Mouse (Mus musculus): Measurements from ENCODE around the gene Pbx1. TPM values are rescaled to one million over a fixed set of nuclear protein-coding genes. Genes with fewer than 3 reads are reported as not detected.
"Not testable (repeated sequence)": the region's sequence is repeated elsewhere in the genome, so short reads cannot be mapped to it uniquely, and the experiment has no call there.

Pbx1 gene
- 5.6 and 6.1 TPM in 2 replicates for total RNA-seq (2015; ENCODE audit: low replicate concordance)
- total RNA-seq (2017; ENCODE audit: low replicate concordance): 3.2 and 5.2 TPM in 2 replicates

GRCm38 (mm10) chr1:168432232-168432280 lies at the start of gene Pbx1:
Gene Pbx1 (minus strand): TSS chr1:168432270.
- not testable (repeated sequence) for ATAC-seq (replicated peaks; ENCODE audit: low FRiP score, poor library complexity, severe bottlenecking)

GRCm38 (mm10) chr1:168479626-168480025 lies 47.6 kb upstream of the Pbx1 start:
- ATAC-seq (replicated peaks; ENCODE audit: low FRiP score, poor library complexity, severe bottlenecking): no peak

- no peak for ATAC-seq (replicated peaks; ENCODE audit: low FRiP score, poor library complexity, severe bottlenecking)
Measured at GRCm38 (mm10) chr1:168478829-168479228, 46.8 kb upstream of the Pbx1 start.

GRCm38 (mm10) chr1:168476917-168477316 lies 44.8 kb upstream of the Pbx1 start:
- ATAC-seq (replicated peaks; ENCODE audit: low FRiP score, poor library complexity, severe bottlenecking): no peak

- ATAC-seq (replicated peaks; ENCODE audit: low FRiP score, poor library complexity, severe bottlenecking): no peak
Measured at GRCm38 (mm10) chr1:168476216-168476897, 44.3 kb upstream of the Pbx1 start.

- no peak for ATAC-seq (replicated peaks; ENCODE audit: low FRiP score, poor library complexity, severe bottlenecking)
Measured at GRCm38 (mm10) chr1:168475579-168476208, 43.6 kb upstream of the Pbx1 start.

GRCm38 (mm10) chr1:168473255-168474069 lies 41.4 kb upstream of the Pbx1 start:
- no peak for ATAC-seq (replicated peaks; ENCODE audit: low FRiP score, poor library complexity, severe bottlenecking)

- no peak for ATAC-seq (replicated peaks; ENCODE audit: low FRiP score, poor library complexity, severe bottlenecking)
Measured at GRCm38 (mm10) chr1:168472545-168473254, 40.6 kb upstream of the Pbx1 start.

- no peak for ATAC-seq (replicated peaks; ENCODE audit: low FRiP score, poor library complexity, severe bottlenecking)
Measured at GRCm38 (mm10) chr1:168459426-168459825, 27.4 kb upstream of the Pbx1 start.

GRCm38 (mm10) chr1:168457191-168457747 lies 25.2 kb upstream of the Pbx1 start:
- no peak for ATAC-seq (replicated peaks; ENCODE audit: low FRiP score, poor library complexity, severe bottlenecking)

- no peak for ATAC-seq (replicated peaks; ENCODE audit: low FRiP score, poor library complexity, severe bottlenecking)
Measured at GRCm38 (mm10) chr1:168455178-168455577, 23.1 kb upstream of the Pbx1 start.

- no peak for ATAC-seq (replicated peaks; ENCODE audit: low FRiP score, poor library complexity, severe bottlenecking)
Measured at GRCm38 (mm10) chr1:168433671-168434070, 1.6 kb upstream of the Pbx1 start.

- ATAC-seq (replicated peaks; ENCODE audit: low FRiP score, poor library complexity, severe bottlenecking): peak; percentile 100
Measured at GRCm38 (mm10) chr1:168432281-168432725, 233 bp upstream of the Pbx1 start.

- ATAC-seq (replicated peaks; ENCODE audit: low FRiP score, poor library complexity, severe bottlenecking): no peak
Measured at GRCm38 (mm10) chr1:168431711-168432231, 299 bp downstream of the Pbx1 start.

GRCm38 (mm10) chr1:168430868-168431710 lies 981 bp downstream of the Pbx1 start:
- no peak for ATAC-seq (replicated peaks; ENCODE audit: low FRiP score, poor library complexity, severe bottlenecking)

- ATAC-seq (replicated peaks; ENCODE audit: low FRiP score, poor library complexity, severe bottlenecking): no peak
Measured at GRCm38 (mm10) chr1:168429856-168430644, 2.0 kb downstream of the Pbx1 start.

GRCm38 (mm10) chr1:168429406-168429805 lies 2.7 kb downstream of the Pbx1 start:
- no peak for ATAC-seq (replicated peaks; ENCODE audit: low FRiP score, poor library complexity, severe bottlenecking)

- ATAC-seq (replicated peaks; ENCODE audit: low FRiP score, poor library complexity, severe bottlenecking): no peak
Measured at GRCm38 (mm10) chr1:168428255-168428654, 3.8 kb downstream of the Pbx1 start.

Data from erythroblast, adult 5-6 weeks (primary cell).